Mouse (Mus musculus) CD4-positive, CD25-positive, alpha-beta regulatory T cell, adult 2 months (primary cell): ENCODE results near the gene Cfap46.

Experiments
- DNase-seq: peaks from one replicate; pipeline ENCODE4 v3.0.0-alpha.2; 2012; ENCODE audit warnings: low read depth, low spot score

Gene Cfap46

DNA sequence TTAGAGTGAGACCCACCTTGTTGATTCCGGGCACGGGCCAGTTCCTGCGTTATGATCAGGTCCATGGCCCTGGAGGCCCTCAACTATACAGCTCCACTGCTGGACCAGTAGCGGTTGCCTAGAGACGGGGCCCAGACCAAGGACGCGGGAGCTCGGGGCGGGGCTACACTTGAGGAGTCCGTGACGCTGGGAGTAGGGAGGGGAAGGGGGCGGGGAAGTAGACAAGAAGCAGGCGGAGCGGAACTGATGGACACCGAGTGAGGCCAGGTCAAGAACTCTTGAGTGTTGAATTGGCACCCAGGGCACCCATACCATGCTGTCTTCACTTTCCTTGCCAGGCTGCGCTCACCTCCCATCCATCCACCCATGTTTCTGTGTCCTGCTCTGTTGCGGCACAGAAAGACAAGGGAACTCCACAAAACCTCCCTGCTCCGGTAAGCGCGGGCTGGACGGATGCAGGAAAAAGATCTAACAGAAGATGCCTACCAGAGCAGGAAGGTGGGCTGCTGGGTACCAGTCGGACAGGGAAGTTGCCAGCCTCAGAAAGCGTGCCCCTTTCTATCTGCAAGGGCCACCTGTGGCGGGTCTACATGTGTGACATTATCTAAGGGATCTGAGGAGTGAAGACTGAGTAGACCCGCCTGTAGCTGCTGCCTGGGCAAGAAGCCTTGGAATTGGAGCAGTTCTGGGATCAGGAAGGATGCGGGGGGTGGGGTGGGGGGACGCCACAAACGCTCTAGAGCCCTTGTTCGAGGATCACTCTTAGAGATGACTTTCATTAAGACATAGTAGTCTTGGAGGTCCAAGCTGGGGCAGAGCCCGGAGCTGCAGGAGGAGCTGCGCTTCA, at the start of gene Cfap46:
Cfap46 (minus strand) TSS at position 112 of the 847 bp plus-strand sequence.
- DNase-seq, result peak; percentile 79

DNA sequence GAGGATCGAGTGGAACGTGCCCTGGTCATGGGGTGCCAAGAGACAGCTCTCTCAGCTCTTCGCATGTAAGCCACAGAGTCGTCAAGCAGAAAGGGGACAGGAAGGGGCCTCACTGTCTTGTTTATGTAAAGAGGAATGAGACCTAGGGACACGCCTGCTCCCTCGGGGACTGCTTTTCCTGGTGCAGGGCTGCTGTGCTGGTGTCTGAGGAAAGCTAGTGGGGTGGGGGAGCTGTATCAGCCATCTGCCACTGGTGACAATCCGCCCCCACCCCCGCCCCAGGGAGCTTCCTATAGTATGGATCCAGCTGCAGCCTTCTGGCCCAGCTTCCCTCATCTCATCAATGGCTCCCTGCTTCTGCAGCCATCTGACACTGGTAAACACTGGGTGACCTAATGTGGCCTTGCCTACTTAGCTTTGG, 47.7 kb upstream of the Cfap46 start:
- no peak for DNase-seq

DNA sequence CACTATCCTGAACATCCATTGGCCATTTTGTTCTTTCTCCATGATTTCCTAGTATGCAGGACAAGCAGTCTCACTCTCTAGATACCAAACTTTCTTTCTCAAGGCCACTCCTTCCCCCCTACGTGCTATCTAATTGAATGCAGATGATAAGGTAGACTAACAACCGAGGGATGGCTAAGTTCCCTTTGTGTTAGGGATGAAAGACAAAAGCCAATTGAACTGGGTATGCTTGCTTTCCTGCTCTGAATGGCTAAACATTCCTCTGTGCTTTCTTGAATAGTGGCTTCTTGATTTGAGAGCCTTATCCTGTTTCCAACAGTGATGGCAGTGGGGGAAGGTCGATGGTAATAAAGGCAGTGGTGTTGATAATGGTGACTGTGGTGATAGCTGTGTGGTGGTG, 43.5 kb upstream of the Cfap46 start:
- DNase-seq, result no peak

DNA sequence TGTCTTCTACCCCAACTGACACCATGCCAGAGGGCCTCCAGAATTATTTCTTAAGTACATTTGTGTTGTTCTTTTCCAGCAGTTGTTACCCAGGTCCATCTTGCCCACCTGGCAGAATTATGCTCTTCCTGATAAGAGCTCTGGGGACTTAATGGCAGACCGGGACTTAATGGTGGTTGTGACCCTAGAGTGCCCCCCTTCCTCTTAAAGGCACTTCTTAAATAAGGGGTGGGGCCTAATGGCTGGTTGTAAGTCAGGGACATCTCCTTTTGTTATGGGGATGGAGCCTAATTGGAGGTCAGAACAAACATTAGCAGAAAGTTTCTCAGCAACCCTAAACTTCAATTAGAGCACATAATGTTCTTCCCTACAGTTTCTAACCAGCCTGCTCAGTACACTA, 42.0 kb upstream of the Cfap46 start:
- no peak for DNase-seq

DNA sequence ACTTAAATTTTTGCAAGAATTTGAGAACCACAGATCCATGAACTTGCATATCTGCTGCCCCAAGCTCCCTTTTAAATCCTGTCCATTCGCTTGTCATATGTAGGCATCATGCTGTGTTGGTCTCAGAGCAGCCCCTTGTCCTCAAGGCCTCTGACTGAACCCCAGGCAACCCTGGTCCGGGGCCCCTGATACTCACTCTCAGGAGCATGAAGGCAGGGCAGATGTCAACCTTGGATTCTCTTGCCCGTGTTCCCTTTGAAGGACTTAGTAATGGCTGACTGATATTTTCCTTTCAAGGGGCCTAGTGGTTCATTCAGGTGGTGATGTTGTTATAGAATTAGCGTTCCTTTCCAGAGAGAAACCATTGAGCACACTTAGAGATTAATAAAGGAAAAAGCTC, 40.4 kb upstream of the Cfap46 start:
- DNase-seq, result no peak

DNA sequence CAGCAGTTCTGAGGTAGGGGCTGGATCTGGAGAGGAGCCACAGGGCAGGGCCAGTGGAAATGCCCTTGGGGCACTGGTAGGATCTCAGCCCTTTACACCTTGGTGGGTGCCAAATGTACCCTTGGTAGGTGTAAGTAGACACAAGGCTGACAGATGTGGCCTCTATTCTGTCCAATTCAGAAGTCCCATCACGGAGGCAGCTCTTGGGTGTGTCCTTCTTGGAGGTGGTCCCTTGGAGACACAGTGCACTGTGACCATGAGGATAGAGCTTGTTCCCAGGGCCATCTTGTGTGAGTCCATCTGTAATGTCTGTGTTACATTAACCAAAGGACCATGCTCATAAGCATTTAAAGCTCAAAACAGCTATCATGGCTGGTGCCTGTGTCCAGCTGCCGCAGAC, 37.6 kb upstream of the Cfap46 start:
- DNase-seq, result no peak

DNA sequence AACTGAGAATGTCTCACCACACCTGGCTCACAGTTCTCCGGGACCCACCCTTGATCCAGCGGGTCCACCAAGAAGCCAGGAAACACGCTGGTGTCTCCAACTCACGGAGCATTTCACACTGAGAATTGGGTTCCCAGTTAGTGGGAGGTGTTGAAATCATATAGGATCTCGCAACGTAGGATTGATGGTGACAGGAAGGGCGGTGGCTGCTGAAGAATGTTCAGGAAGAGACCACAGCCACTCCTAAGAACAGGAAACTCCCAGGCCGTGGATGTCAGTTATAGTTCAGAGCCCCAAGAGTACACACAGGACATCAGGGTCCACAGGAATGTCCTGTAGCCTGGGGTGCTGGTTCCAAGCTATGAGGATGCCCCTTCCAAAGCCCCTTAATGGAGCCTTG, 34.2 kb upstream of the Cfap46 start:
- DNase-seq, result no peak

DNA sequence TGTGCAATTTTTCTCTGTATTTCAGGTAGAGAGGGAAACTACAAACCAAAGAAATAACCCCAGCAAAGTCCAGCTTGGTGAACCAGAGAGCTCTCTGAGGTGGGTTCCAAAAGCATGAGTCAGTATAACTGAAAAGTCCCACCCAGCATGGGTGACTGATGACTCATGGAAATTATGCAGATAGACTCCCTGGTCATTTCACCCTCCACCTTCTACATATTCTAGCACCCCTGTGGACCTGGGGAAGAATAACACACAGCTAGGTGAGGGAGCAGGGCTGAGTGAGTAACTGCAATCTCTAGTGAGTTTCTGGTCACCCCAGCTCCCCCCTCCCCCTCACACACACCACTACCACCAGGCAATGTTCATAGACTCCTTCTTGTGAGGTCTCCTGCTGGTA, 28.2 kb upstream of the Cfap46 start:
- DNase-seq, result no peak

DNA sequence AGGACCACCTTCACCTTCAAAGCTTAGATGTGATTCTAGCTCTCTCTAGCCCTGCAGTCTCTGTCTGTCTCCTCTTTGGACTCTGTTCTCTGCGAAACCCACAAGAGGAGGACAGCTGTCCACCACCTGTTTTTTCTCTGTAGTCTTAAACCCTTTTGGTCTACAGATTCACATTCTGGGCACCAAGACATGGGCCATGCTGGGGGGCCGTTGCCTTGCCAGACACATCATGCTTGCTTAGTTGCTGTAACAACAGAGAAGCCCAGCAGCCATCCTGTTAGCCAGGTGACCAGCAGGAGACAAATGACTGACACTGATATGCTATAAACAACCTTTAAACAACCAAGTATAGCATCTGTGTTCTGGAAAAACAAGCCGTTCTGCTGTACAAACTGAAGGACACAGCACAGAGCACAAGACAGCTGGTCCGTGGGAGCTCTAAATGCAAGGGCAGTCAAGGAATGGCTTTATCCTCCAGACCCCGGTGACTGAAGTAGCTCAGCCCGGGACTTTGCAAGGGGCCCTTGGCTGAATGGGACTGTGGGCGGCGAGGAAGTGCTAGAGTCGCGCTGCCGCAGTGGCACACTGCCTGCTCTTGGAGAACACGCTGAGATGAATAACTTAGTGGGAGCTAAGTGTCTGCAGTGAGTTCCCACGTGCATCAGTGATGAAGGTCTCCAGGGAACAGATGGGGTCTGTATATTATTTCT, 22.9 kb upstream of the Cfap46 start:
- no peak for DNase-seq

DNA sequence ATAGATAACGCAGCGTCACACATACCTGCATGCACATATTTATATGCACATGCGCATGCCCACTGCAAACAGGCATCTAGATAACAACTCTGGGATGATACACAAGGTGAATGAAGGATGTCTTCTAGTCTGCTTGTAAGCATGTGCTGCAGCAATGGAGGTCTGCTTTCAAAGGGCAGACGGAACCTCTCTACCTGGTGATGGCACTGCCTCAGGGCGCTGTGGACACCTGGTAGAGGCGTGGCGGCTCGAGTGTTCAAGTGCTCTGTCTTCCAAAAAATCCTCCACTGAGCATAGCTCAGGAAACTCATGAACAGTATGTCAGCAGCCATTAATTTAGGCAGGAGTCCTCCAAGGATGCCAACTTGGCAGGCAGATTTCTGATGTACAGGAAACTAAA, 22.2 kb upstream of the Cfap46 start:
- DNase-seq, result no peak

DNA sequence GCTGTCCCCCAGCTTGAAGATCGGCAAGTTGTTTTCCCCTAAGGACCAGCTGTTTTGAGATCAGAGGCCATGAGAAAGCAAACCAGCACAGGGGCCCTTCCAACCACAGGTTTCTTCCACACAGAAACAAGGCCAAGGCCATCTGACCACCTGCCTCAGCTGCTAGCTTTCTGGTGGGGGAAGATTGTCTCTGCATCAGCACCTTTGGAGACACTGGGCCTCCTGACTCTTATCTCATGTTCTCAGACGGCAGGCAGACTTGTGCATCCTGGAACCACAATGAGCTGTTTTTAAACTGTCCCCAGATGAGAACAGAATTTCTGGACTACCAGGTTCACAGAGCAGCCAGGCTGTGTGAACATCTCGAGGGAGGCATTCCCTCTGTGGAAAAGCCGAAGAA, 21.5 kb upstream of the Cfap46 start:
- DNase-seq, result no peak

DNA sequence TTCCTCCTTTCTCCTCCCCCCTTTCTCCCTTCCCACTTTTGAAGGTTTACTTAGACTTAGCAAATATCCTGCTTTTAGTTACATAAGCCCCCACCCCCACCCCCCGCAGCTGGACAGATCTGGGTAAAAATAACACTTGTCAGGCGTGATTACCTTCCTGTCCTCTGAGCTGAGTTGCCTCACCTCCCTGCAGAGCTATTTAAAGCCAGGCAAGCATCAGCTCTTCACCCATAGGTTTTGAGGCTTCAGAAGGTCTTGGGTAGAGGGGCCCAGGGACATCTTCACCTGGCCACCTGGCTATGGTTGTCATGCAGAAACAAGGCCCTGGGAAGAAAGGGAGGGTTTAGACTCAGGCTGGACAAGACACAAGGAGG, 20.2 kb upstream of the Cfap46 start:
- no peak for DNase-seq

DNA sequence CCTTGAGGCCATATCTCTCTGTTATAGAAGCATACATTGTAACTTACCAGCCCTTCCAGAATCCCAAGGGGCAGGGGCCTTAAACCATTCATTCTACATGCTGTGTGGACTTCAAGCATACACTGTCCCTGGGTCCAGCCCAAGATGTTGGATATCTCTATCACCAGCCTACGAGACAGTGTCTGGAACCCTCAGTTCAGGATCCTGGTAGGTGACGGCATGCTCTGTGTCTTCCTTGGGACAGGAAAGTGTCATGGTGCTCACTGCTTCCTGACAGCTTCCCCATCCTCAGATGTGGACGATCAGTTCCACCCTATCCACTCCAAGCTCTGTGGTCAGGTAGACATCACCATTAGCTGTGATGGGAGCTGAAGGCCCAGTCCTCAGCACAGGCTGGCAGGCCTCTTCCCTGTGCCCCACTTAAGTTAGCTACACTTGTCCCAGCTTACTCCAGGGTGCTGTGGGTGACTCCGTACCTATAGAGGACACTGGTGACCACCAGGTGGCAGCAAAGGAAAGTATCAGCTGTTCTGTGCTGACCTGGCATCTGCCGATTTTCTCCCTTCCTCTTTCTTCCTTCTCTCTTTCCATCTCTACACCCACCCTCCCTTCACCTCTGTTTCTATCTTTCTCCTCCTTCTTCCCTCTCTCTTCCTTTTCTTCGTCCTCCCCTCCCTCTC, 19.7 kb upstream of the Cfap46 start:
- DNase-seq, result peak; percentile 80

DNA sequence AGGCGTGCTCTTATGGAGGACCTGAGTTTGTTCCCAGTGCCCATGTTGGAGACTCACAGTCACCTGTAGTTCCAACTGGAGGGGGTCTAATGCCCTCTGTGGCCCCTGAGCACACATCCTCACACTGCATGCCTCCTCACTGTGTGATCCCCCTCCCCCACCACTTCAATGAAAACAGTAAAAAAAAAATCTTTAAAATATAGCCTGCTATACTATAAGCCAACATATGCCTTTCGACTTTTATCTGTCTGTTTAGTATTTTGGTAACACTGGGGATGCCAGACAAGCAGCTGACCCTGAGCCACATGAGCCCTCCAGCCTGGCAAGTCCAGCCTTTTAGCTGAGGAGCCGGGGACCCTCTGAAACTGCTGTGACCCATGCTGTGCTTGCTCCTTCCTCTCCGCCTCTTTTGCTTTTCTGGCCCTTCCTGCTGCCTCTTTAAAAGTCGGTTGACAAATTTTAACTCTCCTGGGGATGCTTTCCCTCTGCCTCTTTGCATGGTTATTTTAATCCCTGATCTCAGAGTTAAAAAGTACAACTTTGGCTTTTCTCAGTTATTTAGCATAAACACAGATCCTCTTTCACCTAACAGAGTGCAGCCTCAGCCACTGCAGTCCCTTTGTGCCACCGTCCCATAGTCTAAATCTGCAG, 18.2 kb upstream of the Cfap46 start:
- no peak for DNase-seq

DNA sequence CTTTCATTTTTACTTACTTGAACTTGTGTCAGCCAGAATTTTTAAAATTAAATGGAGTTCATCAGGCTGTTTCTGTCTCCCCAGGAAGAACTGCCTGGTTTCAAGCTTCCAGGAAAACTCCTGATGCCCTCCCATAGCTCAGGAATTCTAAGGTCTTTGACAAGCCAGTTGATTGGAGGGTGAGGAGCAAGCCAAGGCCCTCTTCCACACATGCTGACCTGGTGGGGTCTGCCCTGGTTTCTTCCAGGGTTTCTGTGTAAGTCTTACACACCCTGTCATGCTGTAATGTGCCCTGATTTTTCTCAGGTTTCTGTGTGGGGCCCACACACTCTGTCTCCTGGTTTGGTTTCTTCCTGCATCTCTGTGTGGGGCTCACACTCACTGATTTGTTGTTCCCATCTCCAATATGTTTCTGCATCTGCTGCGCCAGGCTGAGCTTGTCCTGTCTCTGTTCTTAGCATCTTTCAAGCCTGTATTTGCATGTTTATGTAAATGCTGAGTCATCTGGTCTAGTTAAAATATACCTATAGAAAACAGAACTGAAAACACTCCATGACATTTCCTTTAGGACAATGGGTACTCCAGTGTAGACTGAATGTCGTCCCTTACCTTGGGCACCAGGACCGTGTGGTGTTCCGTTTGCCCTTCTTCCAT, 9.2 kb upstream of the Cfap46 start:
- DNase-seq, result no peak

DNA sequence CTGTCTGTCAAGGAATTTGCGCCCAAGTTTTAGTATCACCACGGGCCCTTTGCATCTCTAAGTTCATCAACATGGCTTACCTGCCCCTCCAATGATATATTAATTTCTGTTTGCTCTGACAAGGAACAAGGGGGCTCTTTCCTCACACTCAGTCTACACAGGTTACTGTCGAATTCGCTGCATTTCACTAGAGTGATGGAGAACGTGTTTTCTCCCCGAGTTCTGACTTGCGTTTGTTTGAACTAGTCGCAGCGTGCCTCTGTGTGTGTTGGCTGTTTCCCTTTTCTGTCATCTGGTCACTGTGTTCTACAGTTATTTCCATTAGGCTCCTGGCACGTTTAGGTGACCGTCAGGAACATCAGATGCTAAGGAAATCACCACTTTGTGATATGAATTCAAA, 8.6 kb upstream of the Cfap46 start:
- DNase-seq, result no peak

DNA sequence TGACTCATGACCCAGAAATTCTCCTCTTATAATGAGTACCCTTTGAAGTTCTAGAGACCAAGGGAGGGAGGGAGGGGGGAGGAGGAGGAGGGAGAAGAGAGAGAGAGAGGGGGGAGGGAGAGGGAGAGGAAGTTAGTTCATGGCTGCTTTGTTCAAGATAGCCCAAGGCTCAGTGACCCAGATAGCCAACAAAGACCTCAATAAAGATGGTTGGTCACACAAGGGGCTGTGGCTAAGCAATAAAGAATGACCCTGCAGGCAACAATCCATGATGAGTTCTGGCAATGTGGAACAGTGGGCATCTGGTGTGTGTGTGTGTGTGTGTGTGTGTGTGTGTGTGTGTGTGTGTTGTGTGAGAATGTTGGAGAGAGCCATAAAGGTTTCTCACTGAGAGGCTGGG, 1.7 kb upstream of the Cfap46 start:
- no peak for DNase-seq

DNA sequence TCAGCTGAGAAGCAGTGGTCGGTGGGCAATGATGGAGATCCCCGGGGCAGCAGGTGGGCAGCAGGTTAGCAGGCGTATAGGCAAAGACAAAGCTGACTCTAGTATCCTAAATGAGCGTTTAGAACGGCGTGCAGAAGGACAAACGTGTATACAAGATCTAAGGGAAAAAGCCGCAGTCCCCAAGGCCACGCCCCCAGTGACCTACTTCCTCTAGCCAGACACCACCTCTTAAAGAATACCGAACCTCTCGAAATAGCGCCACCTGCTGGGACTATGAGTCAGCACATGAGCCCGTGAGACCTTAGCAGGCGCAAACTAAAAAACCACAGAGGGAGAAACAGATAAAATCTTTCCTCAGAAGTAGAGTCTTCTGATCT, 924 bp upstream of the Cfap46 start:
- peak; percentile 96 for DNase-seq

DNA sequence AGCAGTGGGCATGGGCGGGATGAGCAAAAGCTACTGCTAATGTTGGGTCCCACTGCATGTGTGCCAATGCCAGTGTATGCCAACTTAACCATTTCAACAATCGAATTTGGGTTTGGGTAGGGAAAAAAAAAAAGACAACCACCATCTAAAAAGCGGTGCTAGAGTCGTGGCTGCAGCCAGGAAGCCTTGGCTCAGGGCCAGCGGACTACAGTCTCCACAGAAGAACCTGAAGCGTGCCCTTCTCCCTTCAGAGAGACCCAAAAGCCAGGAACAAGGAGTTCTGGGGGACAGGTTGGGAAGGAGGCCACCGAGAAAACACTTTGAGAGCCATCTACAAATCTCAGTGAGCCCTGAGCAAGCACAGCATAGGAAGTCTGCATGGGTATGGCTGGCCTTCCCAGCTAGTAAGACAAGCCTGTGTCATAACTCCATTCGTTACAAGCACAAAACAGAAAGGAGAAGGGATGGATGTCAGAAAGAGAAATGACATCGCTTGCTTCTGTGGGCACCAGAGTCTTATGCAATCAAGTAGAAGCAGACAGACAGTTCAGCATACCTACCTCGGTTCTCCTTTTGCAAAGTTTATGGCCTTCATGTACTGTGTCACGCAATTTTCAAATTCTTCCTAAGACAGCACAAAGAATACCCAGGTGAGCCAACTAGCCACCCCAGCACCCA, 1.6 kb downstream of the Cfap46 start:
- no peak for DNase-seq

DNA sequence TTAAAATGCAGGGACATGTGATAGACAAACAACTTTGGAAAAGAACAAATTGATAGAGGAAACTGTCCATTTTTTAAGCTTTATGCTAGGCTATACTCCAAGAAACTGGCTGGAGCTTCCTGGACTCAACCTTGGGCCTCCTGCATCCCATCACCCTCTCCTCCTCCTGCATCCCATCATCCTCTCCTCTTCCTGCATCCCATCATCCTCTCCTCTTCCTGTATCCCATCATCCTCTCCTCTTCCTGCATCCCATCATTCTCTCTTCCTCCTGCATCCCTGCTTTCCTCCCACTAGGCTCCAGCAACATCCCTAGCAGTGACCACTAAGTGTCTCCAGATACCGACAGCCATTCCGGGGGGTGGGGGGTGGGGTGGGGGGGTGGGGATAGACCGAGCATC, 7.2 kb downstream of the Cfap46 start:
- DNase-seq, result no peak

DNA sequence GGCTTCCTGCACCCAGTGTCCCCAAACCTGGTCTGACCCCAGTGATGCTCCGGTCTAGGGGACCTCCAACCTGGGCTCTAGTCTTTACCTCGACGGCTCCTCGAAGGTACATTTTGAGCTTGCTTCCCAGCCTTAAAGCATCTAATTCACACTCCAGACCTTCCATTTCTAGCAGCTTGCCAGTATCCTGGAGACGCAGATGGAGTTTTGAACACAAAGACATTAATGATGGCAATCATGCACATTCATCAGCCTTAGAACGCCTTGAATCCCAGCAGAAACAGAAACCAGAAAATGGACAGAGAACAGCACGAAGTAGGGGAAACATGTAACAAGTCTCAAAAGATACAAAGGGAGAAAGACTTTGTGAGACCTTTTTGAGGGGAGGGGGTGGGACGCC, 16.7 kb downstream of the Cfap46 start:
- DNase-seq, result no peak
